Mouse (Mus musculus) B cell, adult 62 days (primary cell): ENCODE measurements around the gene Ugt1a6a. TPM values are rescaled to one million over a fixed set of nuclear protein-coding genes. Genes with fewer than 3 reads are reported as not detected.

Source experiments
- total RNA-seq: library from RNA; stranded (reverse); gene quantifications from 4 replicates; pipeline ENCODE4 v1.2.4, GENCODE M21; 2023

Gene Ugt1a6a
- total RNA-seq: not detected in 4 replicates

GRCm38 (mm10) chr1:88134457-88135011 is at the start of gene Ugt1a6a:
TSS of gene Ugt1a6a (plus strand) at chr1:88134809.

GRCm38 (mm10) chr1:88087513-88087912 is 47.1 kb upstream of the Ugt1a6a start, which contains the start of gene Ugt1a8:
TSS of gene Ugt1a8 (plus strand) at chr1:88087813.

GRCm38 (mm10) chr1:88094941-88095492 is 39.6 kb upstream of the Ugt1a6a start, which contains the start of gene Ugt1a7c:
TSS of gene Ugt1a7c (plus strand) at chr1:88095062.

GRCm38 (mm10) chr1:88103019-88103418 is 31.6 kb upstream of the Ugt1a6a start, which contains the start of gene Ugt1a6b:
TSS of gene Ugt1a6b (plus strand) at chr1:88103252.

GRCm38 (mm10) chr1:88165711-88166110 is 31.1 kb downstream of the Ugt1a6a start, which contains the start of gene Ugt1a5:
TSS of gene Ugt1a5 (plus strand) at chr1:88166012.

GRCm38 (mm10) chr1:88200456-88200855 is 65.8 kb downstream of the Ugt1a6a start, which contains the start of gene Ugt1a2:
TSS of gene Ugt1a2 (plus strand) at chr1:88200601.

GRCm38 (mm10) chr1:88205294-88205922 is 70.8 kb downstream of the Ugt1a6a start, which contains the start of gene Dnajb3:
TSS of gene Dnajb3 (minus strand) at chr1:88205782.

GRCm38 (mm10) chr1:88211812-88212211 is 77.2 kb downstream of the Ugt1a6a start, which contains the start of gene Ugt1a1:
TSS of gene Ugt1a1 (plus strand) at chr1:88211959.

GRCm38 (mm10) chr1:88226670-88227379 is 92.2 kb downstream of the Ugt1a6a start, which contains the start of gene Mroh2a:
TSS of gene Mroh2a (plus strand) at chr1:88226986.

Other genes with a start within 250 kb of the Ugt1a6a start
- 18.8 to 23.7 TPM (median 19.7 TPM) in 4 replicates for gene Usp40, start 126.3 kb upstream of the Ugt1a6a start, total RNA-seq
- not detected in 4 replicates for gene Ugt1a10, start 79.4 kb upstream of the Ugt1a6a start, total RNA-seq
- gene Ugt1a9, start 64.0 kb upstream of the Ugt1a6a start, total RNA-seq: not detected in 4 replicates
- not detected in 4 replicates for gene Ugt1a8, start 47.0 kb upstream of the Ugt1a6a start, total RNA-seq
- 0.33 to 1.2 TPM in 2 of 4 replicates, not detected in the others for gene Ugt1a7c, start 39.7 kb upstream of the Ugt1a6a start, total RNA-seq
- 0.33 to 0.52 TPM in 2 of 4 replicates, not detected in the others for gene Ugt1a6b, start 31.6 kb upstream of the Ugt1a6a start, total RNA-seq
- gene Ugt1a5, start 31.2 kb downstream of the Ugt1a6a start, total RNA-seq: not detected in 4 replicates
- not detected in 4 replicates for gene Ugt1a2, start 65.8 kb downstream of the Ugt1a6a start, total RNA-seq
- gene Dnajb3, start 71.0 kb downstream of the Ugt1a6a start, total RNA-seq: 1.4 to 1.7 TPM in 2 of 4 replicates, not detected in the others
- not detected in 4 replicates for gene Ugt1a1, start 77.2 kb downstream of the Ugt1a6a start, total RNA-seq
- gene Mroh2a, start 92.2 kb downstream of the Ugt1a6a start, total RNA-seq: 0.12 to 0.67 TPM (median 0.44 TPM) in 4 replicates
- 64.8 to 74.5 TPM (median 71.7 TPM) in 4 replicates for gene Hjurp, start 142.8 kb downstream of the Ugt1a6a start, total RNA-seq
- not detected in 4 replicates for gene Trpm8, start 142.9 kb downstream of the Ugt1a6a start, total RNA-seq